Mouse (Mus musculus) urinary bladder, postnatal 0 days (tissue): Measurements from ENCODE around the gene Hus1b. TPM values are rescaled to one million over a fixed set of nuclear protein-coding genes. Genes with fewer than 3 reads are reported as not detected.

Source experiments
- polyA plus RNA-seq: library from polyadenylated mRNA; unstranded; fragments of >200 nt; fragmentation: Nextera tagmentation; extraction: Ambion mirVana; gene quantifications from 2 replicates; pipeline ENCODE4 v1.2.1, GENCODE M21; 2015

The Hus1b gene
- not detected in 2 replicates for polyA plus RNA-seq

GRCm38 (mm10) chr13:30947540-30947939 lies at the start of gene Hus1b:
TSS of gene Hus1b (minus strand) at chr13:30947759.

GRCm38 (mm10) chr13:30973501-30974246 lies 26.1 kb upstream of the Hus1b start, which contains the start of the genes Exoc2 and Gm5447:
TSS of gene Exoc2 (minus strand) at chr13:30974093.
TSS of gene Gm5447 (plus strand) at chr13:30974204.

Other genes starting within 250 kb of the Hus1b start
- gene Irf4, start 198.5 kb downstream of the Hus1b start, polyA plus RNA-seq: 0.06 and 0.11 TPM in 2 replicates
- 13.2 and 13.5 TPM in 2 replicates for gene Exoc2, start 26.3 kb upstream of the Hus1b start, polyA plus RNA-seq
- gene Gm5447, start 26.4 kb upstream of the Hus1b start, polyA plus RNA-seq: not detected in 2 replicates